In the genomic region with DNA sequence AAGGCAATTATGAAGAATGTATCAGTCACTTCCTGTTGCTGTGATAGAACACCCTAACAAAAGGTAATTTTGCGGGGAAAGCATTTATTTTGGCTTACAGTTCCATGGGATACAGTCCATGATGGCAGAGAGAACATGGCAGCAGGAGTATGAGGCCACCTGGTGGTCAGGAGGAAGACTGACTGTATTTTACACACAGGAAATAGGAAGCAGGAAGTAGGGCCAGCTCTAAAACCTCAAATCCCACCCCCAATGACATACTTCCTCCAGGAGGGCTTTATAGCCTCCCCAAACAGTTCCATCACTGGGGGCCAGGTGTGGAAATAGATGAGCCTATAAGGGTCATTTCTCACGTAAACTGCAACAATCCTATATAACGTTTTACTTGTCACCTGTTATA, we compare ENCODE assay signal across 20 mouse cellular contexts. TPM values are rescaled to one million over a fixed set of nuclear protein-coding genes. Genes with fewer than 3 reads are reported as not detected.
DNase-seq lines count a peak whose midpoint lies in the region; ATAC-seq and TF ChIP-seq lines count a peak whose summit lies in the region.
"Had no signal": no experiment of that assay in that cellular context is flagged by ENCODE, and none has a peak within 500 bp of the region (broad histone marks: within the 10 kb centered on the region; RNA-seq: fewer than 3 reads in every experiment).

No protein-coding gene starts in this region.

- WGBS in kidney, adult 2 months: 96% methylated on average over 3 of the region's 3 CpGs
- WGBS in forebrain, embryonic 15.5 days: 96% methylated on average over 3 of the region's 3 CpGs
- WGBS in hindbrain, embryonic 14.5 days: 97% methylated on average over 3 of the region's 3 CpGs

- H3K4me1 ChIP-seq in kidney, adult 2 months (ENCODE audit: control insufficient read depth, insufficient read depth, low read length): no peaks in the 10 kb centered on the region
- no peaks in the 10 kb centered on the region; the same call in 1 of the 2 replicates for H3K4me1 ChIP-seq in E14TG2a.4 (replicated peaks; ENCODE audit: low read depth, low read length)
- H3K4me1 ChIP-seq in cortical plate, adult 2 months (ENCODE audit: control insufficient read depth, insufficient read depth, low read length): no peaks in the 10 kb centered on the region
- no peaks in the 10 kb centered on the region for H3K4me1 ChIP-seq in forebrain, embryonic 15.5 days
- no peaks in the 10 kb centered on the region for H3K4me1 ChIP-seq in hindbrain, embryonic 14.5 days (replicated peaks; ENCODE audit: control insufficient read depth, insufficient read depth, low read length)
- H3K4me1 ChIP-seq: embryonic facial prominence, embryonic 15.5 days; heart, embryonic 15.5 days; liver, embryonic 15.5 days had no signal

- ATAC-seq in forebrain, embryonic 15.5 days (replicated peaks): no peak
- no peak for ATAC-seq in hindbrain, embryonic 14.5 days (ENCODE audit: low FRiP score)
- ATAC-seq: forebrain, embryonic 14.5 days; inflammation-experienced regulatory T-cells, adult 6 months had no signal

- H3K4me3 ChIP-seq in kidney, adult 2 months (ENCODE audit: insufficient read depth, low read depth, low read length): no peak overlapping the region
- no peak overlapping the region for H3K4me3 ChIP-seq in E14TG2a.4 (replicated peaks; ENCODE audit: low read length)
- H3K4me3 ChIP-seq in cortical plate, adult 2 months (ENCODE audit: insufficient read depth, low read length): no peak overlapping the region
- H3K4me3 ChIP-seq in forebrain, embryonic 15.5 days: no peak overlapping the region
- no peak overlapping the region for H3K4me3 ChIP-seq in hindbrain, embryonic 14.5 days (replicated peaks; ENCODE audit: low read length)
- H3K4me3 ChIP-seq: embryonic facial prominence, embryonic 15.5 days; heart, embryonic 15.5 days; hindbrain, embryonic 10.5 days; liver, embryonic 15.5 days had no signal

- no peak overlapping the region for H3K27ac ChIP-seq in kidney, adult 2 months (ENCODE audit: insufficient read depth, low read depth, low read length)
- no peak overlapping the region for H3K27ac ChIP-seq in cortical plate, adult 2 months (ENCODE audit: insufficient read depth, low read length)
- no peak overlapping the region for H3K27ac ChIP-seq in forebrain, embryonic 15.5 days (replicated peaks)
- H3K27ac ChIP-seq in hindbrain, embryonic 14.5 days: no peak overlapping the region
- H3K27ac ChIP-seq: embryonic facial prominence, embryonic 15.5 days; heart, embryonic 15.5 days; hindbrain, embryonic 10.5 days; liver, embryonic 15.5 days had no signal

- TF ChIP-seq CTCF in kidney, adult 2 months (conservative IDR thresholded peaks at IDR 0.05; ENCODE audit: insufficient read depth, insufficient read length, low read depth, low read length): 0 out of 2 replicates have a peak, but pooled peaks have one; percentile 12
- TF ChIP-seq CTCF in E14TG2a.4 (conservative IDR thresholded peaks at IDR 0.05; ENCODE audit: low read length): peak; percentile 17; the same call in 1 of the 2 replicates
- 0 out of 2 replicates have a peak, but pooled peaks have one; percentile 2 for TF ChIP-seq CTCF in cortical plate, adult 2 months (IDR thresholded peaks at IDR 0.05; ENCODE audit: extremely low read depth, insufficient read depth, low read length)

- H3K27me3 ChIP-seq in kidney, adult 2 months (replicated peaks; ENCODE audit: control insufficient read depth, insufficient read depth, low read length): no peaks in the 10 kb centered on the region
- no peaks in the 10 kb centered on the region for H3K27me3 ChIP-seq in E14TG2a.4 (ENCODE audit: insufficient read depth, low read length)
- H3K27me3 ChIP-seq in forebrain, embryonic 15.5 days: no peaks in the 10 kb centered on the region
- H3K27me3 ChIP-seq in hindbrain, embryonic 14.5 days (ENCODE audit: control insufficient read depth, insufficient read depth, low read length): no peaks in the 10 kb centered on the region
- H3K27me3 ChIP-seq: embryonic facial prominence, embryonic 15.5 days; heart, embryonic 15.5 days; liver, embryonic 15.5 days had no signal

- H3K9me3 ChIP-seq in E14TG2a.4 (ENCODE audit: low read length): peaks cover 9% of the 10 kb centered on the region
- H3K9me3 ChIP-seq in forebrain, embryonic 15.5 days: no peaks in the 10 kb centered on the region
- no peaks in the 10 kb centered on the region for H3K9me3 ChIP-seq in hindbrain, embryonic 14.5 days (ENCODE audit: control insufficient read depth, low read length)
- H3K9me3 ChIP-seq: embryonic facial prominence, embryonic 15.5 days; heart, embryonic 15.5 days; liver, embryonic 15.5 days had no signal

- no peak overlapping the region for H3K4me2 ChIP-seq in forebrain, embryonic 15.5 days (replicated peaks)
- H3K4me2 ChIP-seq in hindbrain, embryonic 14.5 days (replicated peaks): no peak overlapping the region
- H3K4me2 ChIP-seq: embryonic facial prominence, embryonic 15.5 days; heart, embryonic 15.5 days; liver, embryonic 15.5 days had no signal

- no peaks in the 10 kb centered on the region for H3K36me3 ChIP-seq in kidney, adult 2 months (ENCODE audit: control insufficient read depth, insufficient read depth, low read length)
- H3K36me3 ChIP-seq in E14TG2a.4 (ENCODE audit: insufficient read depth, low read length): no peaks in the 10 kb centered on the region
- no peaks in the 10 kb centered on the region for H3K36me3 ChIP-seq in forebrain, embryonic 15.5 days
- H3K36me3 ChIP-seq in hindbrain, embryonic 14.5 days (replicated peaks; ENCODE audit: control insufficient read depth, insufficient read depth): no peaks in the 10 kb centered on the region
- H3K36me3 ChIP-seq: embryonic facial prominence, embryonic 15.5 days; heart, embryonic 15.5 days; hindbrain, embryonic 10.5 days; liver, embryonic 15.5 days had no signal

- DNase-seq in kidney, adult 2 months: no peak
- DNase-seq in kidney, postnatal 36 days: no peak
- DNase-seq in 416B (ENCODE audit: low read depth): peak; percentile 18
- no peak for DNase-seq in hindbrain, embryonic 14.5 days (ENCODE audit: low spot score)
- DNase-seq in frontal cortex, postnatal 10 days (ENCODE audit: low spot score in 2 of 2): no peak
- DNase-seq: cerebellum, adult 9-11 months; lung, postnatal 4 days; midbrain, embryonic 14.5 days; thymus, adult 2 months had no signal

- TF ChIP-seq POLR2A in kidney, adult 2 months (IDR thresholded peaks at IDR 0.05; ENCODE audit: low read depth, low read length): no peak
- no peak for TF ChIP-seq POLR2A in cortical plate, adult 2 months (IDR thresholded peaks at IDR 0.05; ENCODE audit: extremely low read depth, insufficient read depth, low read length)

- H3K9ac ChIP-seq in forebrain, embryonic 15.5 days (replicated peaks): no peak overlapping the region
- no peak overlapping the region for H3K9ac ChIP-seq in hindbrain, embryonic 14.5 days
- H3K9ac ChIP-seq: embryonic facial prominence, embryonic 15.5 days; heart, embryonic 15.5 days; liver, embryonic 15.5 days had no signal

RNA-seq across cellular contexts. Expression of gene Ccdc170, which starts 39.8 kb away (rescaled TPM):
- 3.8 and 5.0 TPM in 2 replicates for polyA plus RNA-seq in kidney, adult 2 months (2012; rRNA removed)
- polyA plus RNA-seq in cortical plate, adult 2 months (2012; rRNA removed): 0.31 and 0.32 TPM in 2 replicates
- 0.24 and 0.32 TPM in 2 replicates for polyA plus RNA-seq in forebrain, embryonic 15.5 days (2015; fragmentation: Nextera tagmentation; extraction: Ambion mirVana)
- 0.35 and 0.70 TPM in 2 replicates for polyA plus RNA-seq in hindbrain, embryonic 14.5 days (2014; fragmentation: Nextera tagmentation; extraction: Ambion mirVana)
- polyA plus RNA-seq: heart, embryonic 15.5 days; inflammation-experienced regulatory T-cells, adult 6 months; limb, embryonic 11.5 days; liver, embryonic 15.5 days; small intestine, adult 2 months had no signal
